Mouse (Mus musculus) heart, embryonic 15.5 days (tissue): Measurements from ENCODE around the gene Vstm5. TPM values are rescaled to one million over a fixed set of nuclear protein-coding genes. Genes with fewer than 3 reads are reported as not detected.

Experiments
- ATAC-seq: fragments of 200-750 bp; cut with Nextera tagmentation; replicated peaks from 2 replicates; pipeline ENCODE4 v1.8.0; 2017; ENCODE audit warnings: low read depth, moderate TSS enrichment; ENCODE audit not compliant: insufficient number of reproducible peaks, insufficient read depth, low FRiP score
- H3K27ac ChIP-seq: fragments of 300-500 bp; sonication (generic); 2 replicates; pipeline ENCODE4 v1.5.1; 2015; ENCODE audit warnings: mild to moderate bottlenecking, inconsistent platforms
- H3K27me3 ChIP-seq: fragments of 300-500 bp; sonication (generic); 2 replicates; pipeline ENCODE4 v1.6.1; 2015; ENCODE audit warnings: inconsistent platforms
- H3K36me3 ChIP-seq: fragments of 300-500 bp; sonication (generic); 2 replicates; pipeline ENCODE4 v1.6.1; 2015; ENCODE audit warnings: mild to moderate bottlenecking, inconsistent platforms
- H3K4me1 ChIP-seq: fragments of 300-500 bp; sonication (generic); replicated peaks from 2 replicates; pipeline ENCODE4 v1.6.1; 2015; ENCODE audit warnings: inconsistent platforms
- H3K4me2 ChIP-seq: fragments of 300-500 bp; sonication (generic); 2 replicates; pipeline ENCODE4 v1.6.1; 2015; ENCODE audit warnings: inconsistent platforms, mild to moderate bottlenecking, moderate library complexity
- H3K4me3 ChIP-seq: fragments of 300-500 bp; sonication (generic); 2 replicates; pipeline ENCODE4 v1.5.1; 2015; ENCODE audit warnings: mild to moderate bottlenecking, inconsistent platforms
- H3K9ac ChIP-seq: fragments of 300-500 bp; sonication (generic); 2 replicates; pipeline ENCODE4 v1.6.1; 2015; ENCODE audit warnings: mild to moderate bottlenecking, inconsistent platforms
- H3K9me3 ChIP-seq: fragments of 300-500 bp; sonication (generic); replicated peaks from 2 replicates; pipeline ENCODE4 v1.6.1; 2016; ENCODE audit warnings: inconsistent platforms
- WGBS: fragments of 180-500 bp; shearing (Covaris S2); methylation state at CpG from one replicate; pipeline ENCODE4 v1.1.7; 2015; ENCODE audit warnings: mixed read lengths; 5-methylcytosine and 5-hydroxymethylcytosine counted together
- polyA plus RNA-seq: library from polyadenylated mRNA; unstranded; fragments of >200 nt; fragmentation: Nextera tagmentation; extraction: Ambion mirVana; gene quantifications from 2 replicates; pipeline ENCODE4 v1.2.1, GENCODE M21; 2015

Gene Vstm5
- polyA plus RNA-seq, 1 experiment from 2014 or later: 1.5 TPM

DNA sequence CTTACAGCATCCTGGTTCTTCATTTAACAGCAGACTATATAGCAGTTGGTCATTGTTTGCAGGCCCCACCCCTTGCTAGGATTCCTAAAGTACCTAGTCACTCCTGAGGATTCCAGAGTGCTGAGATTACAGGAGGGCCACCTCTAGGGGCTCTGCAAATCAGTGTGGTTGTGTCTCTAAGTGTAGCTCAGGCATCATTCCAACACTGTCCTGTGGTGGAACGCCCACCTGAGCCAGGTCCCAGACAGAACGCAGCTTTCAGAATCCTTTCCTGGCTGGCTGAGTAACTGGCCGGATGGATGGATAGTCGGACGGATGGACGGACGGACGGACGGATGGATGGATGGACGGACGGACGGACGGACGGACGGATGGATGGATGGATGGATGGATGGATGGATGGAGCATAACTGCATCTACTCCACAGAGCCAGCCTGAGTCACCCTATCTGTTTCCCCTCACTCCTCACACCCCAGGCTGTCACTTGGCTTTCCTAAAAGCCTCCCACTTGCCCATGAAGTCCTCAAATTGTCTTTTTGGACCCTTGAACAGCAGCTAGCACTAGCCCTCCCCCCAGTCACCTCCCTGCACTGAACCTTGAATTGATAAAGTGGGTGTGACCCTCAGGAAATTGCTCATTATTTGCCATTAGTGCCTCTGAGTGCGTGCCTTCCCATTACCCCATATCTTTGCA lies 401 bp upstream of the Vstm5 start:
- no peak for ATAC-seq
- Histone ChIP-seq H3K27ac (peak overlapping the region; percentile 68), H3K9me3 (no peaks in the 10 kb centered on the region), H3K4me3 (peak overlapping the region; percentile 60), H3K9ac (peak overlapping the region; percentile 62), H3K27me3 (0 out of 2 replicates have a peak, but pooled peaks cover 2% of the 10 kb centered on the region), H3K36me3 (no peaks in the 10 kb centered on the region), H3K4me1 (peaks cover 24% of the 10 kb centered on the region), H3K4me2 (peak overlapping the region; percentile 97)
- WGBS: 61% methylated on average over 16 of the region's 16 CpGs

DNA sequence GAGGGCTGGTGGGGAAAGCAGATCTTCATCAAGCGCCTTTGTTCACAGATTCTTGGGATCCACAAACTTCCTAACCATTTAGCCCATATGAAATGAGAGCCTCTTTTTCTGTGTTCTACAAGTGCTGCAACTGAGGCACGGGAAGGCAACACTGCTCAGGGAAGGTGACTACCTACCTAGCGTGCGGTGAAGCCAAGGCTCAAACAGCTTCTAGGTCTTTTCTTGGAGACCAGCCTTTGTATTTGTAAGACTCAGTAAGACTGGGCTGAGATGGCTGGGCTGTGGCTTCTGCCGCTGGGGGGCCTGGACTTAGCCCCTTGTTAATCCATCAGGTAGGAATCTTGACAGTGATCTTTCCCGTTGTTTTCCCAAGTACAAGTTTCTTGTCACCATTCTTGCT lies 1.2 kb downstream of the Vstm5 start:
- Histone ChIP-seq H3K4me3 (no peak overlapping the region), H3K36me3 (no peaks in the 10 kb centered on the region), H3K9ac (no peak overlapping the region), H3K27ac (no peak overlapping the region), H3K4me1 (peaks cover 24% of the 10 kb centered on the region), H3K27me3 (0 out of 2 replicates have a peak, but pooled peaks cover 2% of the 10 kb centered on the region), H3K4me2 (no peak overlapping the region), H3K9me3 (no peaks in the 10 kb centered on the region)
- no peak for ATAC-seq
- WGBS: 87% methylated on average over 6 of the region's 6 CpGs

- H3K4me1 ChIP-seq: peaks cover 24% of the 10 kb centered on the region
- no peak for ATAC-seq
- 63% methylated on average over 6 of the region's 6 CpGs for WGBS
Observed at GRCm38 (mm10) chr9:15240863-15241595, 2.2 kb downstream of the Vstm5 start.

DNA sequence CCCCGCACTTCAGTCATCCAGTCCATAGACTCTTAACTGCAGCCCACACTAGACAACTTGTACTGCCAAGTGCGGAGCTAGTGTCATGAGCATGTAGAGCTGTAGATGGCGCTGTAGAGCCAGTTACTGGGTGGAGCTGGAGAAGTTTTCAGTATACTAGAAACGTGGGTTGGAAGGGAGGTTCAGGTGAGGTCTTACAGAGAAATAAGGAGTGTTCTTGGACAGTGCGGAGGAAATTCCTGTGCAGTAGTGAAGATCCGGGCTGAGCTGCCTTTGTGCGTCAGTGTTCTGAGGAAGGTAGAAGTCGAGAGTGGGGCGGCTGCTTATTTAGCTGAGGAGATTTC lies 2.7 kb downstream of the Vstm5 start:
- 0 out of 2 replicates have a peak, but pooled peaks cover 2% of the 10 kb centered on the region for H3K27me3 ChIP-seq
- no peak overlapping the region for H3K27ac ChIP-seq
- no peaks in the 10 kb centered on the region for H3K9me3 ChIP-seq
- no peak for ATAC-seq
- WGBS: 42% methylated on average over 9 of the region's 9 CpGs
- H3K36me3 ChIP-seq: no peaks in the 10 kb centered on the region
- no peak overlapping the region for H3K4me3 ChIP-seq
- H3K4me2 ChIP-seq: no peak overlapping the region
- H3K4me1 ChIP-seq: peaks cover 24% of the 10 kb centered on the region
- no peak overlapping the region for H3K9ac ChIP-seq

More at GRCm38 (mm10) chr9:15240863-15241595, 2.2 kb downstream of the Vstm5 start:
- Histone ChIP-seq H3K36me3 (no peaks in the 10 kb centered on the region), H3K9ac (no peak overlapping the region), H3K9me3 (no peaks in the 10 kb centered on the region), H3K27ac (no peak overlapping the region), H3K27me3 (0 out of 2 replicates have a peak, but pooled peaks cover 2% of the 10 kb centered on the region), H3K4me3 (no peak overlapping the region), H3K4me2 (no peak overlapping the region)

DNA sequence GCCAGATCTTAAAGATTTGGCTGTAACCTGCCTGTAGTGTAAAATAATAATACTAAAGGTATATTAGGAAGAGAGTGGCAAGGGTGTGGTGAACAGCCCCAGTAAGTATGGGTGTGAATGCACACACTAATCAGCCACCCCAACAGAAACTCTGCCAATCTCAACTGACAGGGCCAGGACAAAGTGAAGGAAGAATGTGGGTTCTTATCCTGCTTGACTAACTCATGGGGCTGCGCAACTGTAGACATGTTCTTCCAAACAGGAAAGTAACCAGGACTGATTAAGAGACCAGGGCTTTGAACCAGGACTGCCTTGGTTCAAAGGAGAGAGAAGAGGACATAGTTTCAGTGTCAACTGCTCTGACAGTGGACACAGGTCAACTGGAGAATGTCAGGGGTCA lies 3.3 kb downstream of the Vstm5 start:
- Histone ChIP-seq H3K27me3 (no peaks in the 10 kb centered on the region), H3K36me3 (no peaks in the 10 kb centered on the region), H3K27ac (no peak overlapping the region), H3K4me1 (peaks cover 24% of the 10 kb centered on the region), H3K9me3 (no peaks in the 10 kb centered on the region), H3K4me3 (no peak overlapping the region), H3K4me2 (no peak overlapping the region), H3K9ac (no peak overlapping the region)
- 94% methylated on average over 1 of the region's 1 CpGs for WGBS
- no peak for ATAC-seq

GRCm38 (mm10) chr9:15245319-15246075 lies 6.7 kb downstream of the Vstm5 start:
- Histone ChIP-seq H3K4me2 (no peak overlapping the region), H3K36me3 (no peaks in the 10 kb centered on the region), H3K4me3 (no peak overlapping the region), H3K9me3 (no peaks in the 10 kb centered on the region), H3K4me1 (no peaks in the 10 kb centered on the region), H3K27ac (no peak overlapping the region), H3K9ac (no peak overlapping the region), H3K27me3 (no peaks in the 10 kb centered on the region)
- ATAC-seq: no peak
- WGBS: 58% methylated on average over 14 of the region's 14 CpGs

- H3K36me3 ChIP-seq: no peaks in the 10 kb centered on the region
- H3K4me3 ChIP-seq: no peak overlapping the region
- no peaks in the 10 kb centered on the region for H3K27me3 ChIP-seq
- H3K27ac ChIP-seq: no peak overlapping the region
- H3K9ac ChIP-seq: no peak overlapping the region
- no peak overlapping the region for H3K4me2 ChIP-seq
- H3K4me1 ChIP-seq: no peaks in the 10 kb centered on the region
- WGBS: 57% methylated on average over 7 of the region's 7 CpGs
- H3K9me3 ChIP-seq: no peaks in the 10 kb centered on the region
- ATAC-seq: no peak
Observed at GRCm38 (mm10) chr9:15250376-15250775, 11.5 kb downstream of the Vstm5 start.

GRCm38 (mm10) chr9:15252196-15252595 lies 13.4 kb downstream of the Vstm5 start:
- Histone ChIP-seq H3K27me3 (no peaks in the 10 kb centered on the region), H3K4me3 (no peak overlapping the region), H3K9me3 (no peaks in the 10 kb centered on the region), H3K4me2 (no peak overlapping the region), H3K27ac (no peak overlapping the region), H3K9ac (no peak overlapping the region), H3K36me3 (no peaks in the 10 kb centered on the region), H3K4me1 (no peaks in the 10 kb centered on the region)
- 81% methylated on average over 7 of the region's 7 CpGs for WGBS
- no peak for ATAC-seq

GRCm38 (mm10) chr9:15254501-15254900 lies 15.7 kb downstream of the Vstm5 start:
- H3K4me3 ChIP-seq: no peak overlapping the region
- H3K9ac ChIP-seq: no peak overlapping the region
- H3K27ac ChIP-seq: no peak overlapping the region
- H3K4me1 ChIP-seq: no peaks in the 10 kb centered on the region
- H3K27me3 ChIP-seq: no peaks in the 10 kb centered on the region
- no peak for ATAC-seq
- no peak overlapping the region for H3K4me2 ChIP-seq
- no peaks in the 10 kb centered on the region for H3K9me3 ChIP-seq
- no peaks in the 10 kb centered on the region for H3K36me3 ChIP-seq
- 74% methylated on average over 7 of the region's 7 CpGs for WGBS

- H3K4me2 ChIP-seq: no peak overlapping the region
- no peaks in the 10 kb centered on the region for H3K4me1 ChIP-seq
- no peaks in the 10 kb centered on the region for H3K27me3 ChIP-seq
- no peak overlapping the region for H3K9ac ChIP-seq
- no peak overlapping the region for H3K4me3 ChIP-seq
- H3K36me3 ChIP-seq: peaks cover 11% of the 10 kb centered on the region
- WGBS: 69% methylated on average over 3 of the region's 3 CpGs
- ATAC-seq: no peak; the same call in 1 of the 2 replicates
- H3K9me3 ChIP-seq: no peaks in the 10 kb centered on the region
- no peak overlapping the region for H3K27ac ChIP-seq
Observed at GRCm38 (mm10) chr9:15256214-15256613, 17.4 kb downstream of the Vstm5 start.

DNA sequence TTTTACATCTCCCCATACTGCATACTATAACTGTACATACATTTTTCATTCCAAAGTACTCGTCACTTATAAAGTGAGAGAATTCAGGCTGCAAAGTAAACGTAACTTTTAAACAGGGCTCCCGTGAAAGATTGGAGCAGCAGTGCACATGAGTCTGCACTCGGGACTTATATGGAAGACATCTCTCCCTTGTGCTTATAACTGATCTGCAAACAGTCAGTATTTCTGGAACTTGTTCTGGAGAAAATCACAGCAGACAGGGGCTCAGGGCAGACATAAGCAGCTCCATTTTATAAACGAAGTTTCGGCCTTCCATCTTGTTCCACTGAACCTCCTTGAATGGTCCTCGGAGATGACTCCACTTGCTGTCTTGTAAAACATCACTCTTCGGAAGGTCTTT lies 23.1 kb downstream of the Vstm5 start:
- Histone ChIP-seq H3K36me3 (peaks cover 64% of the 10 kb centered on the region), H3K4me2 (no peak overlapping the region), H3K9me3 (no peaks in the 10 kb centered on the region), H3K27me3 (no peaks in the 10 kb centered on the region), H3K9ac (no peak overlapping the region), H3K4me3 (no peak overlapping the region), H3K4me1 (no peaks in the 10 kb centered on the region), H3K27ac (no peak overlapping the region)
- WGBS: 89% methylated on average over 8 of the region's 8 CpGs
- no peak for ATAC-seq
